Mouse (Mus musculus) cerebellum, adult 8-10 months (tissue): ENCODE results near the gene Ccdc97.
A peak's percentile ranks its signal among the peaks of the same experiment; 100 is the strongest.

Experiments used
- DNase-seq: peaks from one replicate; pipeline ENCODE4 v3.0.0; 2022

Gene Ccdc97

DNA sequence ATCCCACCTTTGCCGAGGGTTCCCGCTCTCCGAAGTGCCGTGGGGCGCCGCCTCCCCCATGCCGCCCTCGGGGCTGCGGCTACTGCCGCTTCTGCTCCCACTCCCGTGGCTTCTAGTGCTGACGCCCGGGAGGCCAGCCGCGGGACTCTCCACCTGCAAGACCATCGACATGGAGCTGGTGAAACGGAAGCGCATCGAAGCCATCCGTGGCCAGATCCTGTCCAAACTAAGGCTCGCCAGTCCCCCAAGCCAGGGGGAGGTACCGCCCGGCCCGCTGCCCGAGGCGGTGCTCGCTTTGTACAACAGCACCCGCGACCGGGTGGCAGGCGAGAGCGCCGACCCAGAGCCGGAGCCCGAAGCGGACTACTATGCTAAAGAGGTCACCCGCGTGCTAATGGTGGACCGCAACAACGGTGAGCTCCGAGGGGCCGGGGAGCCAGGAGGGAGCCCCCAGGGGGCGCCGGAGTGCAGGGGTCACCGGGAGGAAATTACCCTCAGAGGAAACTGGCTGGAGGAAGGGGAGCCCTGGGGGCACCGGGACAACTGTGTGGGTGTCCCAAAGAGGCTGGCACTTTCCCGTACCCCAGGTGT, 31.0 kb downstream of the Ccdc97 start:
- DNase-seq: no peak

DNA sequence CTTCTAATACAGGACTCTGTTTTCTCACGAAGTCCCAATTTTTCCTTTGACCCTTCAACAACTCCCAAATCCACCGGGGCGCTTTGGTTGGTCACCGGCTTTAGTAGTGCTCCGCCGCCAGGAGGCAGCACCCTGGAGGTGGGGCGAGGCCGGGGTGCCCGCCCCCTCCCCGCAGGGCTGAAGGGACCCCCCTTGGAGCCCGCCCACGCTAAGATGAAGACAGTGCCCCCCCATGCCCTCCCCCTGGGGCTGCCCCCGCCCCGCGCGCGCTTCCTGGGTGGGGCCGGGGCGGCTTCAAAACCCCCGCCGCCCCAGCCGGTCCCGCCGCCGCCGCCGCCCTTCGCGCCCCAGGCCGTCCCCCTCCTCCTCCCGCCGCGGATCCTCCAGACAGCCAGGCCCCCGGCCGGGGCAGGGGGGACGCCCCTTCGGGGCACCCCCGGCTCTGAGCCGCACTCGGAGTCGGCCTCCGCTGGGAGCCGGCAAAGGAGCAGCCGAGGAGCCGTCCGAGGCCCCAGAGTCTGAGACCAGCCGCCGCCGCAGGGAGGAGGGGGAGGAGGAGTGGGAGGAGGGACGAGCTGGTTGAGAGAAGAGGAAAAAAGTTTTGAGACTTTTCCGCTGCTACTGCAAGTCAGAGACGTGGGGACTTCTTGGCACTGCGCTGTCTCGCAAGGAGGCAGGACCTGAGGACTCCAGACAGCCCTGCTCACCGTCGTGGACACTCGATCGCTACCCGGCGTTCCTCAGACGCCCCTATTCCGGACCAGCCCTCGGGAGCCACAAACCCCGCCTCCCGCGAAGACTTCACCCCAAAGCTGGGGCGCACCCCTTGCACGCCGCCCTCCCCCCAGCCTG, 32.0 kb downstream of the Ccdc97 start, which contains the start of gene Tgfb1:
Gene Tgfb1, plus strand, starts transcription at position 323 of the 852 bp plus-strand sequence.
- no peak for DNase-seq

DNA sequence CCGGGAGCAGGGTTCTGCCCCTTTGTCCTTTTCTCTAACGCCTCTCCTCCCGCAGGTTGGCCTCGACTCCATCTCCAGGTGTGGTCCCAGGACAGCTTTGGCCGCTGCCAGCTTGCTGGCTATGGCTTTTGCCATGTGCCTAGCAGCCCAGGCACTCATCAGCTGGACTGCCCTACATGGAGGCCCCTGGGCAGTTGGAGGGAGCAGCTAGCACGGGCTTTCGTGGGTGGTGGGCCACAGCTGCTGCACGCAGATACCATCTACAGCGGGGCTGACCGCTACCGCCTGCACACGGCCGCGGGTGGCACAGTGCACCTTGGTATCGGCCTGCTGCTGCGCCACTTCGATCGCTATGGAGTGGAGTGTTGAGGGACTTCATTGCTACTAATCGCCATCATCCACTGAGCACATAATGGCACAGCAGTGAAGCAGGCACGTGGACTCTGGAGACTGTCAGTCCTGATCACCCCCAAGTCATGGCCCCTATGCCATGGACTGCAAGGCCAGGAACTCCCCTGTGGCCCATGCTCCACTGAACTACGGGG, 32.9 kb downstream of the Ccdc97 start:
- no peak for DNase-seq

- DNase-seq: no peak
Measured at GRCm38 (mm10) chr7:25684659-25685058, 34.2 kb downstream of the Ccdc97 start.

DNA sequence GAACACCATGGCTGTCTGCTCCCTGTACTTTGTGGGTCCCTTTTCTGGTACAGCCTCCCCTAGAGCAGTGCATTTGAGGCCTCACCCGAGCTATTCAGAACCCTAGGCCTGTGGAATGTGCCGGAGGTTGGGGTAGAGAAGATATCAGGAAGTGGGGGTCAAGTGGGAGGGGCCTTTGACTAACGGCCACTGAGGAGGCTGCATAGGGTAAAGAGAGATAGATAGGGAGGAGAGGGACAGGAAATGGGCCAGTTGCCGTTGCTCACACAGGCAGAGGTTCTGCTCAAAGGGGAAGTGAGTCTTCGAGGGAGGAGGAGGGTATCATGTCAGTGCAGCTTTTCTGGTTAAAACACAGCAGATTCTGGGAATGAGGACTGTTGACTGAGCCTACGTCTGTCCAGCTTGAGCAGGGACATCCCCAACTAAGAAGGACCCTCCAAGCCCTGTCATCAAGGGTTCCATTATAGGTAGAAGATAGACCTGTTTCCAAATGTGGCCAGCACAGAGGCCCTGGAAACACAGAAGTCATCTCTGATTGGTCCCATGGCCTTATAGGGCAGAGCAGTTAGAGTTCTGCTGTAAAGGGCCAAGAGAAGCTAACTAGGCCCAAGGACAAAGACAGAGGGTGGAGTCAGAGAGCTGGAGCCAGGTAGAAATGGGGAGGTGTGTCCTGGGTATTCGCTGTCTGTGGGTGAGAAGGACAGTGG, 35.3 kb downstream of the Ccdc97 start:
- no peak for DNase-seq

- no peak for DNase-seq
Measured at GRCm38 (mm10) chr7:25681341-25682231, 37.3 kb downstream of the Ccdc97 start.

DNA sequence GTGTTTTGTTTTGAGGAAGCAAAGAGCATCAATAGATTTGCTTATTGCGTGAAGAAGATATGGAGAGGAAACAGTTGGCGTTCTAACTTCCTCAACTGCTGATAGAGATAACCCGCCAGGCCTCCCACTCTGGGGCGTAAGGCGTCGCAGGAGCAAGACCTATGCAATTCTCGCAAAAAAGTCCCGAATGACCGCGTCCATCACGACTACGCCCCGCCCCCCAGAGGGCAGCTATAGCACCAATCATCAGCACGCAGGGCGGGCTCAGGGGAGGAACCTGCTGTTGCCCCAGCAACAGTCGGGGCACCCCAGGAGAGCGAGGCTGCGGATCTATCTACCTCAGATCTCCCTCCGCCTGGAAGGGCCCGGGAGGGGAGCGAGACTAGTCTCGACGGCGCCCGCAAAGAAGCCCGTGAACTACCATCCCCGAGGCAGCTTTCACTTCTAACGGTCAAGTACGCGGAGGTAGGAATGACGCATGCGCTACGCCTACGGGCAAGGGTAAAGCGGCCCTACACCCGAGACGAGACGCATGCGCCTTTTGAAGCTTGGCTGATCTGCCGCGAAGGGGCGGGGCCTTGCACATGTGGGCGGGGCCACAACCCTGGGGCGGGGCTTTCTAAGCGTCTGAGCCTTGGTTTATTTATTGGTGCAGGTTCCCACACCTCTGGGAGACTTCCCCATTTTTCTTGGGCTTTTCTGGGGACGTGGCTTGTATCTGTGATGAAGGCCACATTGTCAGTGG, 38.2 kb downstream of the Ccdc97 start, which contains the start of gene B9d2:
Gene B9d2, plus strand, starts transcription at position 267 of the 745 bp plus-strand sequence.
- peak; percentile 93 for DNase-seq

- DNase-seq: no peak
Measured at GRCm38 (mm10) chr7:25679971-25680370, 38.9 kb downstream of the Ccdc97 start.

GRCm38 (mm10) chr7:25677013-25677412, 41.9 kb downstream of the Ccdc97 start:
- DNase-seq: no peak

DNA sequence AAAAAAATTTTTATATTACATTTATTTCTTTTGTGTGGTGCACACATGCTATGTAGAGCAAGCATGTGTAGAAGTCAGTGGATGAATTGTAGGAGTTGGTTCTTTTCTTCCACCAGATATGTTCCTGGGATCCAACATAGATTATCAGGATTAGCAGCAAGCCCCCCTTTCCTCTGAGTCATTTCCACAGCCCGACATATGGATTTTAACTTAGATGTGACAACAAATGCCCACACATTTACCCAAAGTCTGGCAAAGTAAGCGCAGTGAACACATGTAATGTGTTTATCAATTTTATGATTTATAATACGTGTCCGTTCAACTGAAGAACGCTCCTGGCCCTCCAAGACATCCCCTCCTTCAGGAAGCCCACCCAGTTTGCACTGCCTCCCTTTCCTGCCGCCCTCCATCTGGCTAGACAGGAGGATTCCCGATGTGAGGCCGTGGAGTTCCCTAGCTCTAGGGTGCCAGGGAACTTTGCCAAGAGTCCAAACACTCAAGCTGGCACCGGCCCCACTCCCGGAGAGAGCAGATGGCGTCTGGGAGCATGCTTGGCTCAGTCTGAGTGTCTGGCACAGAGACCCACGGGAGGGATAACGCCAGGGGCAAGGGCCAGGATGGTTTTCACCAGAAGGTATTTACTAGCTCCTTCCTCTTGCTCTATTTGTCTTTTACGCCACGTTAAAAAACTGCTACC, 42.7 kb downstream of the Ccdc97 start:
- DNase-seq: peak; percentile 100

GRCm38 (mm10) chr7:25675405-25675804, 43.5 kb downstream of the Ccdc97 start:
- DNase-seq: no peak

DNA sequence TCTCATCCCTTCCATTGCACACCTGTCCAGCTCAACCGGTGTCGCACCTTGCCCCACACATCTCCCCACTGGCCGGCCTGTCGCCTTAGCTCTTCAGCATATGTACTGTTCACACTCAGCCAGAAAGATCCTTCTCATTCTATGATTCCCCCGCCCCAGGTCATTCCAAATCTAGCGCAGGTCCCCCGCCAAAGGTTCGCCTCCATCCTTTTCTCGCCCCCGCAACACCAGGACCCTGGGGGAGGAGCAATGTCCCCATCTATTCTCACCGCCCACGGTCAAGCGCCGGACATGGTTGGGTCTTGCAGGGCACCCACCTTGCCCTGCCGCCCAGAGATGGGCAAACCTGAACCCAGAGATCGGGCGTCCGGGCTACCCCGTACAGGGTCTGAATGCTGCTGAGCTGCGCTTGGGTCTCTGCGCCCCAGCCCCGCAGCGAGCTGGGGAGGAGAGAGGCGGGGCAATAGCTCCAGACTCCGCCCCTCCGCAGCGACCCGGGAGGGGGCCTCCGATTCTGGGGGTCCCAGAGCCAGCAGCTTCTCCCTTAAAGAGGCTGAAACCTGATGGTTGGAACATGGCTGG, 44.1 kb downstream of the Ccdc97 start, which contains the start of gene Tmem91:
Gene Tmem91, minus strand, starts transcription at position 448 of the 582 bp plus-strand sequence.
- no peak for DNase-seq

DNA sequence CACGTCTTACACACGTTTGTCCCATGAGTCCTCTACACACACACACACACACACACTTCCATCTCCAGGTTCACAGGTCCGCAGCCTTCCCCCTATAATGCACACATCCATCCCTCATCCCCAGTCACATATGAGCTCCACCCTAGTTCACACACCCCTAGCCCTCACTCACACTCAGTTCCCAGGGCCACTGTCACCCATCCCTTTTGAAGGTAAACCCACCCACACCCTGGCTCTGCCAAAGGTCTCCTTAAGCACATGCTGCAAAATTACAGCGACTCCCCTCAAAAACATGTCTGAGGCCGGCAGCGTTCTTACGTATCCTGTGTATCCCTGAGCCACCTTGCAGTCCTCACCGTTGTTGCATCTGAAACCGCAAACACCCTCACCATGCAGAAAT, 44.6 kb downstream of the Ccdc97 start:
- no peak for DNase-seq

DNA sequence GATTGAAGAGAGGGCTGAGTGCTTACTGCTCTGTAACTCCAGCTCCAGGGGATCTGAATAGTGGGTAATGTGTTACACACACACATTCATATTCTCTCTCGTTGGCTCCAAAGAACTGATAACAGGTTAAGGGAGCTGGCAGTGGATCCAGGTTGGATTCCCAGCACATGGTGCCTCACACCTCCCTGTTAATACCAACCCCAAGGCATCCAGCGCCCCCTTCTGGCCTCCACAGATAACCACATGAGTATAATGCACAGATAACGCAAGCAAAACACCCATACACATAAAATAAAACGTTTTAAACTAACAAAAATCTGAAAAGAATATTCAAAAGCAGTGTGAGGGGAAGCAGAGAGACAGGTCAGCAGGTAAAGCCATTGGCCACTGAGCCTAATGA, 46.4 kb downstream of the Ccdc97 start:
- no peak for DNase-seq

DNA sequence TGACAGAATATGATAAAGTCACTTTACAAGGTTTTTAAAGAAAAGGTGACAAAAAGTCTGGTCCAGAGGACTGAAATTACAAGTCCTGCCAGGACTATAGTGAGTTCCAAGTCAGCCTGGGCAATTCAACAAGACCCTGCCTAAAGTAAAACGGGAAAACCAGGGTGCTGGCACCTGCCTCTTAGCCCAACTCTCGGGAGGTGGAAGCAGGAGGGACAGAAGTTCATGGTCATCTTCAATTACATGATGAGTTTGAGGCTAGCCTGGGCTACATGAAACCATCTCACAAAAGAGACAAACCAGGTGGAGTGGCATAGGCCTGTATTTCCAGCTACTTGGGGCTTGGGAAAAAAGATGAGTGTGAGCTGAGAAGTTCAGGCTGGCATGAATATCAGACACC, 47.2 kb downstream of the Ccdc97 start:
- DNase-seq: no peak

GRCm38 (mm10) chr7:25670096-25670495, 48.8 kb downstream of the Ccdc97 start:
- no peak for DNase-seq

- DNase-seq: no peak
Measured at GRCm38 (mm10) chr7:25669631-25670030, 49.3 kb downstream of the Ccdc97 start.

DNA sequence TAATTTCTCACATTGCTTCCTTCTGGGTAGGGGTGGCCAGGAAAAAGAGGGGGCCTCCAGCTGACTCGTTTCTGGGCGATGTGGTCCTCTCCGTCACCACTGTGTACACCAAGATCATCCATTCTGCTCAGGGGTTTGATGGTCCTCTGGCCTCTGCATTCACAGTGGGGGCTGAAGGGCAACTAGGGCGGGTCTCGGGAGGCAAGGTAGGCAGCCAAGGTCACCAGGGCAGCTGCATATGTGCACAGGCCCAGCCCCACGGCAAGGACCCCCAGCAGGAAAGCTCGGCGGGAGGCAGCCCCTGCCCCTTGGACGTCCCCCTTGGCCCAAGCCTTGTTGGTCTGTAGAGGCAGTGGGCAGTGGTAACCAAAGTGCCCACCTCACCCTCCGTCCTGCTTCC, 49.7 kb downstream of the Ccdc97 start:
- no peak for DNase-seq

GRCm38 (mm10) chr7:25666381-25666780, 52.5 kb downstream of the Ccdc97 start:
- DNase-seq: no peak
